Mouse (Mus musculus): Measurements from ENCODE around the gene Slc6a17. TPM values are rescaled to one million over a fixed set of nuclear protein-coding genes. Genes with fewer than 3 reads are reported as not detected.

Slc6a17 gene
- polyA plus RNA-seq, 1 experiment from 2014 or later, result 0.09 TPM

GRCm38 (mm10) chr3:107459773-107460431, 57.9 kb downstream of the Slc6a17 start:
- WGBS (ENCODE audit: insufficient replicate concordance), result under 1% methylated on average over 63 of the region's 69 CpGs
- ATAC-seq (ENCODE audit: insufficient read depth), result no peak
- Histone ChIP-seq H3K4me1 (replicated peaks) (no peaks in the 10 kb centered on the region; the same call in 1 of the 2 replicates), H3K36me3 (replicated peaks) (no peaks in the 10 kb centered on the region), H3K4me2 (peak overlapping the region; percentile 44), H3K9me3 (replicated peaks) (no peaks in the 10 kb centered on the region), H3K9ac (no peak overlapping the region), H3K27ac (replicated peaks) (no peak overlapping the region), H3K27me3 (peaks cover 99% of the 10 kb centered on the region), H3K4me3 (replicated peaks) (peak overlapping the region; percentile 26)

- Histone ChIP-seq H3K4me2 (peak within 1 kb of the TSS; percentile 44), H3K27ac (replicated peaks) (no peak within 1 kb of the TSS), H3K27me3 (peaks cover 99% of the 10 kb centered on the region), H3K36me3 (replicated peaks) (no peaks in the 10 kb centered on the region), H3K4me1 (replicated peaks) (no peaks in the 10 kb centered on the region; the same call in 1 of the 2 replicates), H3K9me3 (replicated peaks) (no peaks in the 10 kb centered on the region), H3K4me3 (replicated peaks) (peak within 1 kb of the TSS; percentile 26), H3K9ac (no peak within 1 kb of the TSS)
- no peak for ATAC-seq (ENCODE audit: insufficient read depth)
- 2% methylated on average over 68 of the region's 68 CpGs for WGBS (ENCODE audit: insufficient replicate concordance)
Observed at GRCm38 (mm10) chr3:107459196-107459772, 58.5 kb downstream of the Slc6a17 start, which contains the start of gene Kcnc4. TSS of gene Kcnc4 (minus strand) at chr3:107459552.

GRCm38 (mm10) chr3:107458528-107459195, 59.2 kb downstream of the Slc6a17 start:
- Histone ChIP-seq H3K27me3 (peaks cover 98% of the 10 kb centered on the region), H3K4me1 (replicated peaks) (no peaks in the 10 kb centered on the region; the same call in 1 of the 2 replicates), H3K27ac (replicated peaks) (no peak overlapping the region), H3K4me3 (replicated peaks) (peak overlapping the region; percentile 26), H3K36me3 (replicated peaks) (no peaks in the 10 kb centered on the region), H3K9ac (no peak overlapping the region), H3K9me3 (replicated peaks) (no peaks in the 10 kb centered on the region), H3K4me2 (peak overlapping the region; percentile 44; the same call in 1 of the 2 replicates)
- under 1% methylated on average over 51 of the region's 51 CpGs for WGBS (ENCODE audit: insufficient replicate concordance)
- no peak for ATAC-seq (ENCODE audit: insufficient read depth)

- H3K4me2 ChIP-seq, result no peak overlapping the region
- no peaks in the 10 kb centered on the region for H3K9me3 ChIP-seq (replicated peaks)
- 3% methylated on average over 23 of the region's 23 CpGs for WGBS (ENCODE audit: insufficient replicate concordance)
- no peaks in the 10 kb centered on the region for H3K36me3 ChIP-seq (replicated peaks)
- peaks cover 98% of the 10 kb centered on the region for H3K27me3 ChIP-seq
- H3K4me3 ChIP-seq (replicated peaks), result no peak overlapping the region
- ATAC-seq (ENCODE audit: insufficient read depth), result no peak
- no peak overlapping the region for H3K9ac ChIP-seq
- no peaks in the 10 kb centered on the region; the same call in 1 of the 2 replicates for H3K4me1 ChIP-seq (replicated peaks)
- no peak overlapping the region for H3K27ac ChIP-seq (replicated peaks)
Observed at GRCm38 (mm10) chr3:107458104-107458503, 59.7 kb downstream of the Slc6a17 start.

GRCm38 (mm10) chr3:107454280-107454679, 63.5 kb downstream of the Slc6a17 start:
- Histone ChIP-seq H3K4me2 (no peak overlapping the region), H3K9me3 (replicated peaks) (no peaks in the 10 kb centered on the region), H3K4me1 (replicated peaks) (no peaks in the 10 kb centered on the region; the same call in 1 of the 2 replicates), H3K27ac (replicated peaks) (no peak overlapping the region), H3K9ac (no peak overlapping the region), H3K27me3 (peaks cover 61% of the 10 kb centered on the region), H3K36me3 (replicated peaks) (no peaks in the 10 kb centered on the region), H3K4me3 (replicated peaks) (no peak overlapping the region)
- 59% methylated on average over 4 of the region's 4 CpGs for WGBS (ENCODE audit: insufficient replicate concordance)
- no peak for ATAC-seq (ENCODE audit: insufficient read depth)

- 50% methylated on average over 3 of the region's 3 CpGs for WGBS (ENCODE audit: insufficient replicate concordance)
- Histone ChIP-seq H3K4me3 (replicated peaks) (no peak overlapping the region), H3K4me2 (no peak overlapping the region), H3K9ac (no peak overlapping the region), H3K9me3 (replicated peaks) (no peaks in the 10 kb centered on the region), H3K4me1 (replicated peaks) (no peaks in the 10 kb centered on the region), H3K36me3 (replicated peaks) (no peaks in the 10 kb centered on the region), H3K27ac (replicated peaks) (no peak overlapping the region), H3K27me3 (no peaks in the 10 kb centered on the region)
- ATAC-seq (ENCODE audit: insufficient read depth), result no peak
Observed at GRCm38 (mm10) chr3:107446822-107447221, 71.0 kb downstream of the Slc6a17 start.

- 65% methylated on average over 5 of the region's 5 CpGs for WGBS (ENCODE audit: insufficient replicate concordance)
- no peak for ATAC-seq (ENCODE audit: insufficient read depth)
- H3K27ac ChIP-seq (replicated peaks), result no peak overlapping the region
- H3K4me2 ChIP-seq, result no peak overlapping the region
- H3K4me1 ChIP-seq (replicated peaks), result no peaks in the 10 kb centered on the region
- no peaks in the 10 kb centered on the region for H3K27me3 ChIP-seq
- no peaks in the 10 kb centered on the region for H3K36me3 ChIP-seq (replicated peaks)
- H3K9me3 ChIP-seq (replicated peaks), result no peaks in the 10 kb centered on the region
- H3K9ac ChIP-seq, result no peak overlapping the region
- H3K4me3 ChIP-seq (replicated peaks), result no peak overlapping the region
Observed at GRCm38 (mm10) chr3:107443866-107444265, 74.0 kb downstream of the Slc6a17 start.

- no peak overlapping the region for H3K27ac ChIP-seq (replicated peaks)
- H3K4me3 ChIP-seq (replicated peaks), result no peak overlapping the region
- no peaks in the 10 kb centered on the region for H3K36me3 ChIP-seq (replicated peaks)
- 67% methylated on average over 11 of the region's 11 CpGs for WGBS (ENCODE audit: insufficient replicate concordance)
- H3K9ac ChIP-seq, result no peak overlapping the region
- no peaks in the 10 kb centered on the region for H3K4me1 ChIP-seq (replicated peaks)
- no peak overlapping the region for H3K4me2 ChIP-seq
- no peak for ATAC-seq (ENCODE audit: insufficient read depth)
- no peaks in the 10 kb centered on the region for H3K27me3 ChIP-seq
- no peaks in the 10 kb centered on the region for H3K9me3 ChIP-seq (replicated peaks)
Observed at GRCm38 (mm10) chr3:107442191-107442590, 75.6 kb downstream of the Slc6a17 start.

- Histone ChIP-seq H3K36me3 (replicated peaks) (no peaks in the 10 kb centered on the region), H3K4me1 (replicated peaks) (no peaks in the 10 kb centered on the region), H3K4me3 (replicated peaks) (no peak overlapping the region), H3K27ac (replicated peaks) (no peak overlapping the region), H3K9ac (no peak overlapping the region), H3K27me3 (no peaks in the 10 kb centered on the region), H3K9me3 (replicated peaks) (no peaks in the 10 kb centered on the region), H3K4me2 (no peak overlapping the region)
- no peak for ATAC-seq (ENCODE audit: insufficient read depth)
- 60% methylated on average over 8 of the region's 8 CpGs for WGBS (ENCODE audit: insufficient replicate concordance)
Observed at GRCm38 (mm10) chr3:107441306-107441705, 76.5 kb downstream of the Slc6a17 start.

GRCm38 (mm10) chr3:107439280-107439679, 78.5 kb downstream of the Slc6a17 start:
- ATAC-seq (ENCODE audit: insufficient read depth), result no peak
- Histone ChIP-seq H3K4me3 (replicated peaks) (no peak overlapping the region), H3K4me1 (replicated peaks) (no peaks in the 10 kb centered on the region), H3K27me3 (no peaks in the 10 kb centered on the region), H3K9me3 (replicated peaks) (no peaks in the 10 kb centered on the region), H3K9ac (no peak overlapping the region), H3K36me3 (replicated peaks) (no peaks in the 10 kb centered on the region), H3K27ac (replicated peaks) (no peak overlapping the region), H3K4me2 (no peak overlapping the region)
- 62% methylated on average over 11 of the region's 11 CpGs for WGBS (ENCODE audit: insufficient replicate concordance)

GRCm38 (mm10) chr3:107437666-107438065, 80.2 kb downstream of the Slc6a17 start:
- H3K4me1 ChIP-seq (replicated peaks), result no peaks in the 10 kb centered on the region
- H3K9ac ChIP-seq, result no peak overlapping the region
- H3K9me3 ChIP-seq (replicated peaks), result no peaks in the 10 kb centered on the region
- no peak overlapping the region for H3K27ac ChIP-seq (replicated peaks)
- no peaks in the 10 kb centered on the region for H3K36me3 ChIP-seq (replicated peaks)
- no peak overlapping the region for H3K4me2 ChIP-seq
- ATAC-seq (ENCODE audit: insufficient read depth), result no peak
- WGBS (ENCODE audit: insufficient replicate concordance), result 48% methylated on average over 2 of the region's 2 CpGs
- no peak overlapping the region for H3K4me3 ChIP-seq (replicated peaks)
- no peaks in the 10 kb centered on the region for H3K27me3 ChIP-seq
